Mouse (Mus musculus) neural tube, embryonic 14.5 days (tissue): Measurements from ENCODE around the gene Zfp386. TPM values are rescaled to one million over a fixed set of nuclear protein-coding genes. Genes with fewer than 3 reads are reported as not detected.

Experiments
- ATAC-seq: fragments of 200-750 bp; cut with Nextera tagmentation; 2 replicates; pipeline ENCODE4 v1.8.0; 2017; ENCODE audit warnings: low read depth, mild to moderate bottlenecking, moderate TSS enrichment, moderate library complexity
- H3K27ac ChIP-seq: fragments of 300-500 bp; sonication (generic); 2 replicates; pipeline ENCODE4 v1.5.1; 2014; ENCODE audit warnings: low read depth, mild to moderate bottlenecking, control low read depth, low read length, moderate library complexity, mixed read lengths
- H3K27me3 ChIP-seq: fragments of 300-500 bp; sonication (generic); 2 replicates; pipeline ENCODE4 v1.6.1; 2014; ENCODE audit warnings: low read length; ENCODE audit not compliant: control insufficient read depth, insufficient read depth
- H3K36me3 ChIP-seq: fragments of 300-500 bp; sonication (generic); 2 replicates; pipeline ENCODE4 v1.6.1; 2014; ENCODE audit warnings: low read length, mixed read lengths; ENCODE audit not compliant: control insufficient read depth, insufficient read depth
- H3K4me1 ChIP-seq: fragments of 300-500 bp; sonication (generic); 2 replicates; pipeline ENCODE4 v1.6.1; 2014; ENCODE audit warnings: low read length; ENCODE audit not compliant: control insufficient read depth, insufficient read depth
- H3K4me2 ChIP-seq: fragments of 300-500 bp; sonication (generic); 2 replicates; pipeline ENCODE4 v1.6.1; 2014; ENCODE audit warnings: mild to moderate bottlenecking, low read depth, low read length, control low read depth
- H3K4me3 ChIP-seq: fragments of 300-500 bp; sonication (generic); 2 replicates; pipeline ENCODE4 v1.5.1; 2014; ENCODE audit warnings: low read depth, low read length, control low read depth, mixed read lengths
- H3K9ac ChIP-seq: fragments of 300-500 bp; sonication (generic); replicated peaks from 2 replicates; pipeline ENCODE4 v1.6.1; 2014; ENCODE audit warnings: low read depth, mild to moderate bottlenecking, control low read depth, low read length, mixed read lengths
- H3K9me3 ChIP-seq: fragments of 300-500 bp; sonication (generic); 2 replicates; pipeline ENCODE4 v1.6.1; 2016; ENCODE audit warnings: low read length; ENCODE audit not compliant: control insufficient read depth
- WGBS: fragments of 180-500 bp; shearing (Covaris S2); extraction: QIAGEN DNeasy Blood & Tissue Kit; methylation state at CpG from one replicate; pipeline ENCODE4 v1.1.7; 2014; 5-methylcytosine and 5-hydroxymethylcytosine counted together
- polyA plus RNA-seq: library from polyadenylated mRNA; unstranded; fragments of >200 nt; fragmentation: Nextera tagmentation; extraction: Ambion mirVana; gene quantifications from 2 replicates; pipeline ENCODE4 v1.2.1, GENCODE M21; 2014

Gene Zfp386
- polyA plus RNA-seq, 1 experiment from 2014 or later, result 58.4 TPM

DNA sequence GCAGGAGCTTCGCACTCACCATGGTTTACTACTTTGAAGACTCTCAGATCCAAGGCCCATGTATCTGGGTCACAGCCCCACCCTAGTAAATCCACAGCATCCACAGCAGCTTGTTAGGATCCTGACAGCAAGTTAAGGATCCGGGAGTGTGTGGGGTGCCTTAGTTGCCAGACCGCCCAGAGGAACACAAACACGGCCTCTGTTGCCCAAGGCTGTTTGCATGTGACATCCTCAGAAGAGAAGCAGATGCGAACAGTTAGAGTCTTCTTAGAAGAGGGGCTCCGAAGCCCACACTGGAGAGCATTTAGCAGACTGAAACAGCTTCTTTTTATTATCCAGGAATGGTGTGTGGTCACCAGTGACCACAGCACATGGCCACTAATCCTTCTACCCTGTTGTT, 35.6 kb downstream of the Zfp386 start:
- Histone ChIP-seq H3K36me3 (no peaks in the 10 kb centered on the region), H3K9me3 (no peaks in the 10 kb centered on the region), H3K27me3 (no peaks in the 10 kb centered on the region), H3K4me1 (no peaks in the 10 kb centered on the region), H3K9ac (no peak overlapping the region), H3K27ac (no peak overlapping the region), H3K4me3 (no peak overlapping the region), H3K4me2 (no peak overlapping the region)
- ATAC-seq, result no peak
- WGBS, result 87% methylated on average over 6 of the region's 6 CpGs

DNA sequence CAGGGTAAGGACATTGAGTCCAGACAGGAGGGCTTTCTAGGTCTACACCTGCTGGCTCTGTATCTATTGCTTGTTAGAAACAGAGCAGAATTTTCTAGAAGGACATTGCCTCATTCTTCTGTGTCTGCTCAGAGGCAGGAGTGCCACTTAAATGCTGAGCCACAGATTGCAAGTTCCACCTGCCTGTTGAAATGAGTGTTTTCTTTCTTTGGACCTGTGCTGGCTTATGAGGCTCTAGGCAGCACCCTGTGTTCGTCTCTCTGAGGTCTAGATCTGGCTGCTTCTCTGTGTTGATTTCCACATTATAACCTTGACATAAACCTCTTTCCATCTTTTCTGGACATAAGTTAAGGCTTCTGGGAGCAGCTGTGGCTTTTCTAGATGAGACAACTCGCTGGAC, 36.8 kb downstream of the Zfp386 start:
- no peak overlapping the region for H3K4me2 ChIP-seq
- no peak overlapping the region for H3K9ac ChIP-seq
- no peaks in the 10 kb centered on the region for H3K9me3 ChIP-seq
- H3K4me3 ChIP-seq, result no peak overlapping the region
- no peaks in the 10 kb centered on the region for H3K27me3 ChIP-seq
- no peaks in the 10 kb centered on the region for H3K4me1 ChIP-seq
- no peaks in the 10 kb centered on the region for H3K36me3 ChIP-seq
- WGBS, result 79% methylated on average over 2 of the region's 2 CpGs
- no peak overlapping the region for H3K27ac ChIP-seq
- no peak for ATAC-seq

DNA sequence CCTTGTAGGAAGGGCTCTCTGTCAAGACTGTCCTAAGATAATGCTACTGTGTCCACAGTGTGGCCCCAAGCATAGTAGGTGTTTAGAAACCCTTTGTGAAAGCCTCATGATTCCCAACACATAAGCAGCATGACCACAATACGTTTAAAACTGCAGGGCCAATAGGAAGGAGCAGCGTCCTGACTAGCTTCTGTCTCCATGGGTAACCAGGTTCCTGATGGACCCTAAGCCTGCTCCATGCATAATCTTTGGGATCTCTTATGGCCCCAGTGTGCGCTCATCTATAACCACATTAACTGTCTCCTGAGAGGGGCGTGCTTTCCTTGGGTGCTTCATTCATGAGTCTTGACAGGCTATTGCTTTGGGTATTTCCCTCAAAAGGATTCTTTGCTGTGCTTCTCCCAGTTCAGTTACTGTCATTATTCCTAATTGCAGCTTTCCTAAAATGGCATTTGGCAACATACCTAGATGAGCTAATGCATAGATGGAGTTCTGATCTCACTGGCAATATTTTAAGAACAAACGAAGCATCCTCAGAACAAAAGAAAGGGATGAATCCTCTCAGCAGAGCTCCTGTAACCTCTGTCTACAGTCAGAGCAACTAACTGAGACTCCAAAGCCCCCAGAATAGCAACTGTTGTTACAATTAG, 39.6 kb downstream of the Zfp386 start:
- Histone ChIP-seq H3K27me3 (no peaks in the 10 kb centered on the region), H3K27ac (no peak overlapping the region), H3K4me2 (no peak overlapping the region), H3K36me3 (no peaks in the 10 kb centered on the region), H3K9ac (no peak overlapping the region), H3K4me3 (no peak overlapping the region), H3K9me3 (no peaks in the 10 kb centered on the region), H3K4me1 (no peaks in the 10 kb centered on the region)
- WGBS, result 92% methylated on average over 5 of the region's 5 CpGs
- ATAC-seq, result no peak

DNA sequence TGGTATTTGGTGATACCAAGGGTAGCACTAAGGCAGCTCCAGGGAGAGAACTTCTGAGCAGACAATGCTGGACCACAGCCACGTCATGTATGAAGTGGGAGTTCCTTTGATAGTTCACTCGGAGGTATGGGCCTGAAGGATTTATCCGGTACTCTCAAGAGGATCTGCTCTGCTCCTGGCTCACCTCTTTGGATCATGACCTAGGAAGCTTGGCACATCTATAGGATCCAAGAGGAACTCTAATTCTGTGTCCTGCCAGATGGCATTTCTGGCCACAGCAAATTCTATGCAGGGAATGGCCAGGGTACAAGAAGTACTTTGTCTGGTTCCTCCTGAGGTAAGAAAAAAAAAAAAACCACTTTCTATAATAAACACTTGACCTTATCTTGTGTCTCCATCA, 42.3 kb downstream of the Zfp386 start:
- Histone ChIP-seq H3K27ac (no peak overlapping the region), H3K4me1 (no peaks in the 10 kb centered on the region), H3K27me3 (no peaks in the 10 kb centered on the region), H3K9ac (no peak overlapping the region), H3K4me2 (no peak overlapping the region), H3K4me3 (no peak overlapping the region), H3K9me3 (no peaks in the 10 kb centered on the region), H3K36me3 (no peaks in the 10 kb centered on the region)
- WGBS, result 81% methylated on average over 3 of the region's 3 CpGs
- no peak for ATAC-seq

GRCm38 (mm10) chr12:116094765-116095555, 47.4 kb downstream of the Zfp386 start:
- Histone ChIP-seq H3K27ac (no peak overlapping the region), H3K4me1 (no peaks in the 10 kb centered on the region), H3K27me3 (no peaks in the 10 kb centered on the region), H3K4me2 (no peak overlapping the region), H3K4me3 (no peak overlapping the region), H3K9ac (no peak overlapping the region), H3K9me3 (no peaks in the 10 kb centered on the region), H3K36me3 (no peaks in the 10 kb centered on the region)
- no peak for ATAC-seq
- 91% methylated on average over 14 of the region's 14 CpGs for WGBS

DNA sequence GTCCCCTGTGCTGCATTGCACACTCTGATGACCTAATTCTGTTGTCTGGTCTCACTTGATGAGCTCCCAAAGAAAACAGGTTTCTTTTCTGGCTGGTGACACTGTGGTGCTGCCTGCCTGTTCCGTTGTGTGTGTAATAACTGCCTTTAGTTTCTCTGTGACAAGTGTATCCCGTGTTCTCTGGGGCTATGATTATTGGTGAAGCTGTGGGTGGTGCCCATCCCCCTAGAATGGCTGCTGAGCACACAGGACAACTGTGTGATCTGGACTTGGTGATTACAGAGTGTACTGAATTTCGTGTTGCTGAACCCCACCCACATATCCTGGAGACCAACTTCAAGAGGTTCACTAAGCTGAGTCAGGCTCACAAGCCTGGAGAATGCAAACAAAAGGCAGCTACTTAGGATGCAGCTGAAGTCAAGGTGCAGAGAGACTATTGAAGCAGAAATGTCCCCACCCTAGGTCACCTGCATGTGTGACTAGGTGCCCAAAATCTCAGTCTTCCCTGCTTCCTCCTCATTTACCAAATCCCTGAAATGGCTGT, 48.9 kb downstream of the Zfp386 start:
- H3K9ac ChIP-seq, result no peak overlapping the region
- H3K4me2 ChIP-seq, result no peak overlapping the region
- no peaks in the 10 kb centered on the region for H3K4me1 ChIP-seq
- H3K36me3 ChIP-seq, result no peaks in the 10 kb centered on the region
- H3K27me3 ChIP-seq, result no peaks in the 10 kb centered on the region
- H3K4me3 ChIP-seq, result no peak overlapping the region
- ATAC-seq, result no peak
- H3K9me3 ChIP-seq, result no peaks in the 10 kb centered on the region
- 79% methylated on average over 3 of the region's 3 CpGs for WGBS
- no peak overlapping the region for H3K27ac ChIP-seq

GRCm38 (mm10) chr12:116097166-116097565, 49.6 kb downstream of the Zfp386 start:
- Histone ChIP-seq H3K27ac (no peak overlapping the region), H3K9me3 (no peaks in the 10 kb centered on the region), H3K27me3 (no peaks in the 10 kb centered on the region), H3K4me3 (no peak overlapping the region), H3K36me3 (no peaks in the 10 kb centered on the region), H3K9ac (no peak overlapping the region), H3K4me2 (no peak overlapping the region), H3K4me1 (no peaks in the 10 kb centered on the region)
- 89% methylated on average over 8 of the region's 8 CpGs for WGBS
- ATAC-seq, result no peak

DNA sequence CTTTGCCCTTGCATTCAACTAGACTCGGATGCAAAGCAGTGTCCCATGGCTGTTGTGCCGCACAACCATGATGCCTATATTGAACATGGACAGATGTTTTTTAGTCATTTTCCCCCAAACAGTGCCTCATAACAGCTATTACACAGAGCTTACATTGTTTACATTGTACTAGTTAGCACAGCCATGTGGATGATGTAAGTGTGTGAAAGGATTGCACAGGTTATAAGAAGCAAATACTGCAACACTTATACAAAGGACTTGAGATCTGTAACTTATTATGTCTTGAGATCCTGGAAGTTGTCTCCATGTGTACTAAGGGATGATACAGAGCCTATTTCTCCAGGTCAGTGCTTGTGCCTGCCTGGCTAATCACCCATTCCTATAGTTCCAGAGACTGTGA, 54.4 kb downstream of the Zfp386 start:
- Histone ChIP-seq H3K27ac (no peak overlapping the region), H3K9ac (no peak overlapping the region), H3K4me1 (no peaks in the 10 kb centered on the region), H3K4me2 (no peak overlapping the region), H3K36me3 (no peaks in the 10 kb centered on the region), H3K27me3 (no peaks in the 10 kb centered on the region), H3K4me3 (no peak overlapping the region), H3K9me3 (no peaks in the 10 kb centered on the region)
- no peak for ATAC-seq
- 88% methylated on average over 2 of the region's 2 CpGs for WGBS
